Mouse (Mus musculus) stomach, embryonic 15.5 days (tissue): ENCODE measurements around the gene Coro2a. TPM values are rescaled to one million over a fixed set of nuclear protein-coding genes. Genes with fewer than 3 reads are reported as not detected.

Experiments
- ATAC-seq: fragments of 200-750 bp; cut with Nextera tagmentation; 2 replicates; pipeline ENCODE4 v1.8.0; 2017; ENCODE audit warnings: low read depth, moderate number of reproducible peaks, moderate TSS enrichment; ENCODE audit not compliant: insufficient read depth, low FRiP score
- H3K27ac ChIP-seq: fragments of 300-500 bp; sonication (generic); 2 replicates; pipeline ENCODE4 v1.5.1; 2015; ENCODE audit warnings: mild to moderate bottlenecking, inconsistent platforms
- H3K27me3 ChIP-seq: fragments of 300-500 bp; sonication (generic); replicated peaks from 2 replicates; pipeline ENCODE4 v1.6.1; 2015; ENCODE audit warnings: inconsistent platforms
- H3K36me3 ChIP-seq: fragments of 300-500 bp; sonication (generic); 2 replicates; pipeline ENCODE4 v1.6.1; 2015; ENCODE audit warnings: inconsistent platforms
- H3K4me1 ChIP-seq: fragments of 300-500 bp; sonication (generic); 2 replicates; pipeline ENCODE4 v1.6.1; 2015; ENCODE audit warnings: inconsistent platforms
- H3K4me2 ChIP-seq: fragments of 300-500 bp; sonication (generic); 2 replicates; pipeline ENCODE4 v1.6.1; 2015; ENCODE audit warnings: mild to moderate bottlenecking, inconsistent platforms
- H3K4me3 ChIP-seq: fragments of 300-500 bp; sonication (generic); replicated peaks from 2 replicates; pipeline ENCODE4 v1.5.1; 2015; ENCODE audit warnings: inconsistent platforms
- H3K9ac ChIP-seq: fragments of 300-500 bp; sonication (generic); 2 replicates; pipeline ENCODE4 v1.6.1; 2015; ENCODE audit warnings: inconsistent platforms
- H3K9me3 ChIP-seq: fragments of 300-500 bp; sonication (generic); 2 replicates; pipeline ENCODE4 v1.6.1; 2016; ENCODE audit warnings: inconsistent platforms
- WGBS: fragments of 180-500 bp; shearing (Covaris S2); methylation state at CpG from one replicate; pipeline ENCODE4 v1.1.7; 2015; 5-methylcytosine and 5-hydroxymethylcytosine counted together
- polyA plus RNA-seq: library from polyadenylated mRNA; unstranded; fragments of >200 nt; fragmentation: Nextera tagmentation; extraction: Ambion mirVana; gene quantifications from 2 replicates; pipeline ENCODE4 v1.2.1, GENCODE M21; 2015

The Coro2a gene
- polyA plus RNA-seq, 1 experiment from 2014 or later = 20.4 TPM

DNA sequence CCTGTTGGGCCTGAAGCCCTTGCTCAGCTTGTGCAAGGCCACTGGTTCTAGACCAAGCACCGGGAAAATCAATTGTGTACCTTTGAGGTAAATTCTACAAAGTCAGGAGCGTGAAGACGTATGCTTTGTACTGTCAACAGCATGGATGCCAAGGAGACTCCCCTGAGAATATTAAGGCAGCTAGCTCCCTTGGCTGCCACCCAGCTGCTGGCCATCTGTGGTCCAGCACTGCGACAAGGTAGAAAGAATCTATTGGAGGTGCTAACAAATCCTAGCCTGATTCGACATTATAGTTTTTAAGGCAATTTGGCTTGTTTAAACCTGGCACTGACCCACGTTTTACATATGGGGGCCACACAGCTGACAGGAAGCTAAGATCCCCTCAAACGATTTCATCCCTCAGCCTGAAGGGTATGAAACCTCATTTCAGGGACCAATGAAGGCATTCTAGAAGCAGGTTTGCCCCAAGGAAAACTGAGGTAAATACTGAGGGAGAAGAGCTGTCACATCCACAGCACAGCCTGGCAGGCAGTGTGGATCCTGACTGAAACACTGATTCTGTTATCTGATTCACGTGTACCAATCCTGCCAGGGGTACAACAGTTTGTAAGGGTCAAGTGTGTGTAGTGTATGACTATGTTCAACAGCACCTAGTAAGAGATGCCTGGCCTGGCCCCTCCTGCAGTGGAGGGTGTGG, 96.5 kb downstream of the Coro2a start:
- no peak overlapping the region for H3K4me3 ChIP-seq
- no peak for ATAC-seq
- peaks cover 18% of the 10 kb centered on the region for H3K36me3 ChIP-seq
- H3K4me2 ChIP-seq = no peak overlapping the region
- no peak overlapping the region for H3K27ac ChIP-seq
- 62% methylated on average over 8 of the region's 8 CpGs for WGBS
- H3K27me3 ChIP-seq = no peaks in the 10 kb centered on the region
- no peak overlapping the region for H3K9ac ChIP-seq
- no peaks in the 10 kb centered on the region for H3K9me3 ChIP-seq
- 0 out of 2 replicates have a peak, but pooled peaks cover 5% of the 10 kb centered on the region for H3K4me1 ChIP-seq

DNA sequence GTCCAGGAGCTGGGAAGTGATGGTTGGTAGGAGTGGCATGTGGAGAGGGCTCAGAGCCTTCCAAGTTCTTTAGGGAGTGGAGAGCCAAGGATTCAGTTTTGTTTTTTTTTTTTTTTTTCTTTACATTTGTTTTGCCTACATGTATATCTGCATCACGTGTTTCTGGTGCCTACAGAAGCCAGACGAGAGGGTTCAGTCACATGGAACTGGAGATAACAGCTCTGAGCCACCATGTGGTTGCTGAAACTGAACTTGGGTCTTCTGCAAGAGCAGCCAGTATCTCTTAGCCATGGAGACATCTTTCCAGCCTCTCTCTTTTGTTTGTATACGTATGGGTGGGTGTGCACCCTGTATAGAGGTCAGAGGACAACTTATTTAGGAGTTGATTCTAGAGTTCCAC, 98.1 kb downstream of the Coro2a start:
- WGBS = 69% methylated on average over 3 of the region's 3 CpGs
- H3K9ac ChIP-seq = no peak overlapping the region
- no peaks in the 10 kb centered on the region for H3K9me3 ChIP-seq
- no peak overlapping the region for H3K4me3 ChIP-seq
- H3K4me1 ChIP-seq = 0 out of 2 replicates have a peak, but pooled peaks cover 5% of the 10 kb centered on the region
- no peak for ATAC-seq
- H3K36me3 ChIP-seq = peaks cover 23% of the 10 kb centered on the region
- no peaks in the 10 kb centered on the region for H3K27me3 ChIP-seq
- H3K27ac ChIP-seq = no peak overlapping the region
- H3K4me2 ChIP-seq = no peak overlapping the region

GRCm38 (mm10) chr4:46502606-46503502, 99.1 kb downstream of the Coro2a start:
- no peak overlapping the region for H3K4me2 ChIP-seq
- H3K9me3 ChIP-seq = no peaks in the 10 kb centered on the region
- H3K27me3 ChIP-seq = no peaks in the 10 kb centered on the region
- ATAC-seq = no peak
- H3K36me3 ChIP-seq = peaks cover 23% of the 10 kb centered on the region
- 0 out of 2 replicates have a peak, but pooled peaks cover 5% of the 10 kb centered on the region for H3K4me1 ChIP-seq
- no peak overlapping the region for H3K27ac ChIP-seq
- H3K4me3 ChIP-seq = no peak overlapping the region
- no peak overlapping the region for H3K9ac ChIP-seq
- WGBS = 67% methylated on average over 16 of the region's 16 CpGs

- Histone ChIP-seq H3K27ac (no peak overlapping the region), H3K36me3 (peaks cover 30% of the 10 kb centered on the region), H3K4me3 (no peak overlapping the region), H3K9ac (no peak overlapping the region), H3K9me3 (no peaks in the 10 kb centered on the region), H3K4me1 (no peaks in the 10 kb centered on the region), H3K27me3 (no peaks in the 10 kb centered on the region), H3K4me2 (no peak overlapping the region)
- WGBS = 13% methylated on average over 4 of the region's 4 CpGs
- ATAC-seq = no peak
These were observed 103.0 kb downstream of the Coro2a start for GRCm38 (mm10) chr4:46498976-46499375.

DNA sequence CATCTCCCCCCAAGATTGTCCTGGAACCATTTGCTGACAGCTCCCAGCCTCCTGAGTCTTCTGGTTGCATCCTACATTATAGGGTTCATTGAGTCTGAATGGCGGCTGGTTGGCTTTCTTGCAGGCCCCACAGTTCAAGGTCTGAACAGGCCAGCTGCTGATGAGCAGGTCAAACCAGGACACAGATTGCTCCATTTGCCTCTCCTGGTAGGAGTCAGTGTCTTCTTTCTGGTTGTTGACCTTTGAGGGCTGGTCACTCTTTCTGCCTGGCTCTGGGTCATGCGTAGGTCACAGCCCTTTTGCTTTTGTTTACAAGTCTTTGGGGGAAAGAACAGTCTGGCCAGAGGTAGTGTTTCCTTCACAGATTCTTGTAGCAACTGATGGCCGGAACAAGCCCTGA, 103.5 kb downstream of the Coro2a start:
- Histone ChIP-seq H3K9me3 (no peaks in the 10 kb centered on the region), H3K4me1 (no peaks in the 10 kb centered on the region), H3K4me2 (no peak overlapping the region), H3K9ac (no peak overlapping the region), H3K36me3 (peaks cover 32% of the 10 kb centered on the region), H3K4me3 (no peak overlapping the region), H3K27ac (no peak overlapping the region), H3K27me3 (no peaks in the 10 kb centered on the region)
- 63% methylated on average over 3 of the region's 3 CpGs for WGBS
- no peak for ATAC-seq

GRCm38 (mm10) chr4:46497286-46497892, 104.6 kb downstream of the Coro2a start:
- Histone ChIP-seq H3K4me1 (no peaks in the 10 kb centered on the region), H3K27me3 (no peaks in the 10 kb centered on the region), H3K4me3 (no peak overlapping the region), H3K9me3 (no peaks in the 10 kb centered on the region), H3K27ac (no peak overlapping the region), H3K9ac (no peak overlapping the region), H3K4me2 (no peak overlapping the region), H3K36me3 (peaks cover 35% of the 10 kb centered on the region)
- no peak for ATAC-seq
- 49% methylated on average over 4 of the region's 4 CpGs for WGBS

DNA sequence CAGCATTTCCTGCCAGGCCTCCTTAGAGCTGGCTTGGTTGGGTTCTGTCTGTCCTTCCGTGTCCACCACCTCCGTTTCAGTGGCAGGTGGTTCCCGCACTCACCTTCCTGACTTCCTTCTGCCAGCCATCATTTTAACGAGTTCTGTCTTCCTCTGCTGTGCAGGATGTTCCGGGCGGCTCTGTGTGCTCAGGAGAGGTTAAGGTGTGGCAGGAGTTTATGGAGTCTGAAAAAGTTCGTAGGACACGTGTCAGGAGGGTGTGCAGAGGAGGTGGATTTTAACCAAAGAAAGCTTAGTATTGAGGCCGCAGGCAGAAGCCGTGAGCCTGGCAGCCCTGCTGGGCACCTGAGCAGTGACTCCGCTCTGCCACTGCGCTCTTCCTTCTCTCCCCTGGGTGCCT, 106.5 kb downstream of the Coro2a start:
- no peak overlapping the region for H3K27ac ChIP-seq
- no peaks in the 10 kb centered on the region; the same call in 1 of the 2 replicates for H3K4me1 ChIP-seq
- no peak overlapping the region for H3K9ac ChIP-seq
- no peaks in the 10 kb centered on the region for H3K9me3 ChIP-seq
- WGBS = 77% methylated on average over 12 of the region's 12 CpGs
- ATAC-seq = no peak
- peaks cover 28% of the 10 kb centered on the region for H3K36me3 ChIP-seq
- no peak overlapping the region for H3K4me2 ChIP-seq
- no peaks in the 10 kb centered on the region for H3K27me3 ChIP-seq
- no peak overlapping the region for H3K4me3 ChIP-seq

DNA sequence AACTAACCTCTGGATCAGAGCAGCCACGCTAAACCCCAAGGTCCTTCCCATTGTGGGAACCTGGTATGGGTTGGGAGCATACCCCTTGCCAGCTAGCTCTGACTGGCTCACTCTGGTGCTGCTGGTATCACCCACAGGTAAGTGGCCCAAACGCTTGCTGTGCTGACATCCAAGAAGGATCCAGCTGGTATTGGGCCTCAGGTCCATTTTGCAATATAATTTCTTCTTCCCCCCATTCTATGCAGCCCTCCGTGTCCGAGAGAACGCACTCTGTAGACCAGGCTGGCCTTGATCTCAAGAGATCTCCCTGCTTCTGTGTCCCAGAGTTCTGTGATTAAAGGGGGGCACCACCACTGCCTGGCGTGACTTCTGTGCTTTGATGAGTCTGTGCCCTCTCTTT, 108.9 kb downstream of the Coro2a start:
- Histone ChIP-seq H3K27ac (no peak overlapping the region), H3K27me3 (no peaks in the 10 kb centered on the region)

GRCm38 (mm10) chr4:46489028-46489925, 112.7 kb downstream of the Coro2a start, which contains the start of gene Nans:
Gene Nans (plus strand): TSS chr4:46489248.
- peak; percentile 99 for ATAC-seq
- peak within 1 kb of the TSS; percentile 75 for H3K9ac ChIP-seq
- peak within 1 kb of the TSS; percentile 76 for H3K4me3 ChIP-seq
- H3K4me1 ChIP-seq = peaks cover 3% of the 10 kb centered on the region
- under 1% methylated on average over 58 of the region's 58 CpGs for WGBS
- no peaks in the 10 kb centered on the region for H3K27me3 ChIP-seq
- H3K27ac ChIP-seq = peak within 1 kb of the TSS; percentile 77
- peaks cover 18% of the 10 kb centered on the region for H3K36me3 ChIP-seq
- no peaks in the 10 kb centered on the region for H3K9me3 ChIP-seq
- H3K4me2 ChIP-seq = peak within 1 kb of the TSS; percentile 54

More for the DNA sequence above, 108.9 kb downstream of the Coro2a start:
- ATAC-seq = no peak
- Histone ChIP-seq H3K9me3 (no peaks in the 10 kb centered on the region), H3K9ac (no peak overlapping the region), H3K4me1 (no peaks in the 10 kb centered on the region; the same call in none of the 2 replicates), H3K36me3 (peaks cover 22% of the 10 kb centered on the region), H3K4me2 (no peak overlapping the region), H3K4me3 (no peak overlapping the region)
- 96% methylated on average over 6 of the region's 6 CpGs for WGBS

GRCm38 (mm10) chr4:46487348-46487747, 114.7 kb downstream of the Coro2a start:
- Histone ChIP-seq H3K36me3 (no peaks in the 10 kb centered on the region), H3K27me3 (no peaks in the 10 kb centered on the region), H3K4me1 (peaks cover 3% of the 10 kb centered on the region), H3K27ac (no peak overlapping the region), H3K4me3 (no peak overlapping the region), H3K9me3 (no peaks in the 10 kb centered on the region), H3K9ac (no peak overlapping the region), H3K4me2 (no peak overlapping the region)
- ATAC-seq = no peak
- 81% methylated on average over 5 of the region's 5 CpGs for WGBS
